Mouse (Mus musculus) gastrocnemius, postnatal 4 days (tissue): ENCODE results near the gene Nkx2-5. TPM values are rescaled to one million over a fixed set of nuclear protein-coding genes. Genes with fewer than 3 reads are reported as not detected.

Source experiments
- DNase-seq, 2 experiments: peaks; one replicate each; pipeline ENCODE4 v3.0.0; 2021 to 2022; ENCODE audit warnings: low spot score in 2 of 2, mixed read lengths in 2 of 2
- total RNA-seq, 2 experiments: library from RNA; stranded (reverse); gene quantifications; 2 replicates each; pipeline ENCODE4 v1.2.3; 2021

Nkx2-5 gene
- total RNA-seq, 2 experiments from 2014 or later, result not detected

GRCm38 (mm10) chr17:26789460-26790268 lies 55.1 kb downstream of the Nkx2-5 start:
- no peak for DNase-seq

- no peak for DNase-seq
Measured at GRCm38 (mm10) chr17:26788986-26789385, 55.8 kb downstream of the Nkx2-5 start.

Other genes with a start within 250 kb of the Nkx2-5 start
- 10 to 100 TPM; 54.0 to 54.7 TPM for gene Atp6v0e, start 181.8 kb downstream of the Nkx2-5 start, total RNA-seq
- gene Crebrf, start 129.4 kb downstream of the Nkx2-5 start, total RNA-seq, result 10 to 100 TPM; 13.3 to 13.5 TPM
- 10 to 100 TPM; 31.3 to 33.1 TPM for gene Bnip1, start 63.9 kb downstream of the Nkx2-5 start, total RNA-seq
- gene Kifc5b, start 72.1 kb upstream of the Nkx2-5 start, total RNA-seq, result 1 to 10 TPM; 6.1 to 8.5 TPM
- gene Phf1, start 88.0 kb upstream of the Nkx2-5 start, total RNA-seq, result 10 to 100 TPM in 1 of 2 experiments, 1 to 10 TPM in 1; 9.6 to 10.9 TPM
- 10 to 100 TPM; 90.4 to 92.8 TPM for gene Cuta, start 94.6 kb upstream of the Nkx2-5 start, total RNA-seq
- 10 to 100 TPM; 20.8 to 23.8 TPM for gene Syngap1, start 96.2 kb upstream of the Nkx2-5 start, total RNA-seq
- 1 to 10 TPM; 4.1 to 4.8 TPM for gene Zbtb9, start 128.2 kb upstream of the Nkx2-5 start, total RNA-seq
- gene Bak1, start 184.0 kb upstream of the Nkx2-5 start, total RNA-seq, result 10 to 100 TPM; 30.2 to 35.2 TPM
- gene Itpr3, start 212.3 kb upstream of the Nkx2-5 start, total RNA-seq, result 1 to 10 TPM; 8.7 to 9.1 TPM